Mouse (Mus musculus): ENCODE data around the gene Vps53. TPM values are rescaled to one million over a fixed set of nuclear protein-coding genes. Genes with fewer than 3 reads are reported as not detected.
A peak's percentile ranks its signal among the peaks of the same experiment; 100 is the strongest.

The Vps53 gene
- total RNA-seq, 2 experiments from 2014 or later = 38.4 to 46.8 TPM

GRCm38 (mm10) chr11:76065521-76066095 lies 113.8 kb downstream of the Vps53 start:
- ATAC-seq (replicated peaks; ENCODE audit: poor library complexity, severe bottlenecking) = no peak

- ATAC-seq (replicated peaks; ENCODE audit: poor library complexity, severe bottlenecking) = peak; percentile 59
Observed at GRCm38 (mm10) chr11:76064411-76064810, 115.0 kb downstream of the Vps53 start.

- no peak for ATAC-seq (replicated peaks; ENCODE audit: poor library complexity, severe bottlenecking)
Observed at GRCm38 (mm10) chr11:76060906-76061305, 118.5 kb downstream of the Vps53 start.

- no peak for ATAC-seq (replicated peaks; ENCODE audit: poor library complexity, severe bottlenecking)
Observed at GRCm38 (mm10) chr11:76059971-76060370, 119.5 kb downstream of the Vps53 start.

GRCm38 (mm10) chr11:76056487-76056886 lies 123.0 kb downstream of the Vps53 start:
- no peak for ATAC-seq (replicated peaks; ENCODE audit: poor library complexity, severe bottlenecking)

GRCm38 (mm10) chr11:76052496-76052895 lies 127.0 kb downstream of the Vps53 start:
- no peak for ATAC-seq (replicated peaks; ENCODE audit: poor library complexity, severe bottlenecking)

- no peak for ATAC-seq (replicated peaks; ENCODE audit: poor library complexity, severe bottlenecking)
Observed at GRCm38 (mm10) chr11:76050967-76051512, 128.4 kb downstream of the Vps53 start.

GRCm38 (mm10) chr11:76050509-76050908 lies 128.9 kb downstream of the Vps53 start:
- ATAC-seq (replicated peaks; ENCODE audit: poor library complexity, severe bottlenecking) = no peak

GRCm38 (mm10) chr11:76045367-76045766 lies 134.1 kb downstream of the Vps53 start:
- ATAC-seq (replicated peaks; ENCODE audit: poor library complexity, severe bottlenecking) = no peak

- no peak for ATAC-seq (replicated peaks; ENCODE audit: poor library complexity, severe bottlenecking)
Observed at GRCm38 (mm10) chr11:76044468-76044867, 135.0 kb downstream of the Vps53 start.

GRCm38 (mm10) chr11:76042882-76043281 lies 136.6 kb downstream of the Vps53 start:
- no peak for ATAC-seq (replicated peaks; ENCODE audit: poor library complexity, severe bottlenecking)

- ATAC-seq (replicated peaks; ENCODE audit: poor library complexity, severe bottlenecking) = no peak
Observed at GRCm38 (mm10) chr11:76042041-76042638, 137.3 kb downstream of the Vps53 start.

- ATAC-seq (replicated peaks; ENCODE audit: poor library complexity, severe bottlenecking) = no peak
Observed at GRCm38 (mm10) chr11:76040761-76041376, 138.6 kb downstream of the Vps53 start.

- ATAC-seq (replicated peaks; ENCODE audit: poor library complexity, severe bottlenecking) = no peak
Observed at GRCm38 (mm10) chr11:76040106-76040505, 139.3 kb downstream of the Vps53 start.

- ATAC-seq (replicated peaks; ENCODE audit: poor library complexity, severe bottlenecking) = no peak
Observed at GRCm38 (mm10) chr11:76039271-76040053, 140.0 kb downstream of the Vps53 start.

- no peak for ATAC-seq (replicated peaks; ENCODE audit: poor library complexity, severe bottlenecking)
Observed at GRCm38 (mm10) chr11:76037581-76038294, 141.7 kb downstream of the Vps53 start.

- no peak for ATAC-seq (replicated peaks; ENCODE audit: poor library complexity, severe bottlenecking)
Observed at GRCm38 (mm10) chr11:76035182-76035581, 144.3 kb downstream of the Vps53 start.

- peak; percentile 88 for ATAC-seq (replicated peaks; ENCODE audit: poor library complexity, severe bottlenecking)
Observed at GRCm38 (mm10) chr11:76033836-76034235, 145.6 kb downstream of the Vps53 start.

GRCm38 (mm10) chr11:76033359-76033758 lies 146.1 kb downstream of the Vps53 start:
- peak; percentile 90 for ATAC-seq (replicated peaks; ENCODE audit: poor library complexity, severe bottlenecking)

GRCm38 (mm10) chr11:76028072-76028465 lies 151.4 kb downstream of the Vps53 start:
- ATAC-seq (replicated peaks; ENCODE audit: poor library complexity, severe bottlenecking) = no peak

All from granulocyte monocyte progenitor cell, adult 5-6 weeks (primary cell).